Mouse (Mus musculus) intestine, embryonic 16.5 days (tissue): ENCODE measurements around the gene Zfp207. TPM values are rescaled to one million over a fixed set of nuclear protein-coding genes. Genes with fewer than 3 reads are reported as not detected.
"Not testable (repeated sequence)": the region's sequence is repeated elsewhere in the genome, so short reads cannot be mapped to it uniquely, and the experiment has no call there.

Experiments used
- ATAC-seq: fragments of 200-750 bp; cut with Nextera tagmentation; 2 replicates; pipeline ENCODE4 v1.8.0; 2017; ENCODE audit warnings: moderate TSS enrichment, moderate library complexity
- H3K27ac ChIP-seq: fragments of 300-500 bp; sonication (generic); 2 replicates; pipeline ENCODE4 v1.5.1; 2014; ENCODE audit warnings: mild to moderate bottlenecking, low read length
- H3K27me3 ChIP-seq: fragments of 300-500 bp; sonication (generic); replicated peaks from 2 replicates; pipeline ENCODE4 v1.6.1; 2014; ENCODE audit warnings: low read length, control low read depth, mixed read lengths; ENCODE audit not compliant: control insufficient read depth, insufficient read depth
- H3K36me3 ChIP-seq: fragments of 300-500 bp; sonication (generic); 2 replicates; pipeline ENCODE4 v1.6.1; 2014; ENCODE audit warnings: low read length, control low read depth; ENCODE audit not compliant: control insufficient read depth, insufficient read depth
- H3K4me1 ChIP-seq: fragments of 300-500 bp; sonication (generic); 2 replicates; pipeline ENCODE4 v1.6.1; 2014; ENCODE audit warnings: low read length, control low read depth, mixed read lengths; ENCODE audit not compliant: control insufficient read depth, insufficient read depth
- H3K4me2 ChIP-seq: fragments of 300-500 bp; sonication (generic); 2 replicates; pipeline ENCODE4 v1.6.1; 2014; ENCODE audit warnings: low read depth, low read length, control low read depth
- H3K4me3 ChIP-seq: fragments of 300-500 bp; sonication (generic); 2 replicates; pipeline ENCODE4 v1.5.1; 2014; ENCODE audit warnings: mild to moderate bottlenecking, low read length
- H3K9ac ChIP-seq: fragments of 300-500 bp; sonication (generic); 2 replicates; pipeline ENCODE4 v1.6.1; 2014; ENCODE audit warnings: low read depth, low read length
- H3K9me3 ChIP-seq: fragments of 300-500 bp; sonication (generic); 2 replicates; pipeline ENCODE4 v1.6.1; 2016; ENCODE audit warnings: low read length, control low read depth; ENCODE audit not compliant: control insufficient read depth
- WGBS: fragments of 180-500 bp; shearing (Covaris S2); extraction: QIAGEN DNeasy Blood & Tissue Kit; methylation state at CpG from one replicate; pipeline ENCODE4 v1.1.7; 2014; 5-methylcytosine and 5-hydroxymethylcytosine counted together
- polyA plus RNA-seq: library from polyadenylated mRNA; unstranded; fragments of >200 nt; fragmentation: Nextera tagmentation; extraction: Ambion mirVana; gene quantifications from 2 replicates; pipeline ENCODE4 v1.2.1, GENCODE M21; 2015

Zfp207 gene
- polyA plus RNA-seq, 1 experiment from 2014 or later = 172 TPM

GRCm38 (mm10) chr11:80395930-80396329 is 12.9 kb downstream of the Zfp207 start:
- Histone ChIP-seq H3K27ac (no peak overlapping the region), H3K9me3 (no peaks in the 10 kb centered on the region), H3K4me2 (no peak overlapping the region), H3K9ac (no peak overlapping the region), H3K27me3 (no peaks in the 10 kb centered on the region), H3K4me3 (no peak overlapping the region), H3K4me1 (no peaks in the 10 kb centered on the region), H3K36me3 (peaks cover 11% of the 10 kb centered on the region)
- no peak for ATAC-seq
- 86% methylated on average over 3 of the region's 3 CpGs for WGBS

GRCm38 (mm10) chr11:80396617-80397016 is 13.5 kb downstream of the Zfp207 start:
- Histone ChIP-seq H3K9ac (no peak overlapping the region), H3K9me3 (no peaks in the 10 kb centered on the region), H3K4me2 (no peak overlapping the region), H3K4me1 (no peaks in the 10 kb centered on the region), H3K27ac (no peak overlapping the region), H3K36me3 (peaks cover 7% of the 10 kb centered on the region), H3K27me3 (no peaks in the 10 kb centered on the region), H3K4me3 (no peak overlapping the region)
- ATAC-seq = no peak
- WGBS = 88% methylated on average over 4 of the region's 4 CpGs

- 97% methylated on average over 6 of the region's 6 CpGs for WGBS
- H3K4me2 ChIP-seq, H3K9ac ChIP-seq, H3K4me1 ChIP-seq, H3K36me3 ChIP-seq, H3K4me3 ChIP-seq, H3K27ac ChIP-seq, H3K9me3 ChIP-seq, H3K27me3 ChIP-seq: not testable (repeated sequence)
- ATAC-seq = 0 out of 2 replicates have a peak, but pooled peaks have one; percentile 19
Measured at GRCm38 (mm10) chr11:80407878-80408277, 24.8 kb downstream of the Zfp207 start.

- Histone ChIP-seq H3K4me3 (no peak overlapping the region), H3K27ac (no peak overlapping the region), H3K9ac (no peak overlapping the region), H3K27me3 (no peaks in the 10 kb centered on the region), H3K4me2 (no peak overlapping the region), H3K4me1 (no peaks in the 10 kb centered on the region), H3K36me3 (peaks cover 3% of the 10 kb centered on the region; the same call in 1 of the 2 replicates), H3K9me3 (no peaks in the 10 kb centered on the region)
- WGBS = 91% methylated on average over 2 of the region's 2 CpGs
- no peak for ATAC-seq
Measured at GRCm38 (mm10) chr11:80410377-80410776, 27.3 kb downstream of the Zfp207 start.

GRCm38 (mm10) chr11:80417085-80417484 is 34.0 kb downstream of the Zfp207 start:
- H3K4me2 ChIP-seq = no peak overlapping the region
- no peak for ATAC-seq
- H3K9me3 ChIP-seq = no peaks in the 10 kb centered on the region
- no peak overlapping the region for H3K9ac ChIP-seq
- 88% methylated on average over 5 of the region's 5 CpGs for WGBS
- H3K4me3 ChIP-seq = no peak overlapping the region
- H3K27ac ChIP-seq = no peak overlapping the region
- peaks cover 4% of the 10 kb centered on the region; the same call in 1 of the 2 replicates for H3K36me3 ChIP-seq
- H3K4me1 ChIP-seq = no peaks in the 10 kb centered on the region
- H3K27me3 ChIP-seq = no peaks in the 10 kb centered on the region

GRCm38 (mm10) chr11:80419743-80420142 is 36.7 kb downstream of the Zfp207 start:
- 86% methylated on average over 1 of the region's 1 CpGs for WGBS
- H3K27ac ChIP-seq = no peak overlapping the region
- no peak overlapping the region for H3K9ac ChIP-seq
- no peak overlapping the region for H3K4me2 ChIP-seq
- H3K4me3 ChIP-seq = no peak overlapping the region
- H3K4me1 ChIP-seq = no peaks in the 10 kb centered on the region
- ATAC-seq = no peak
- no peaks in the 10 kb centered on the region for H3K27me3 ChIP-seq
- peaks cover 4% of the 10 kb centered on the region; the same call in 1 of the 2 replicates for H3K36me3 ChIP-seq
- H3K9me3 ChIP-seq = no peaks in the 10 kb centered on the region

- peak; percentile 36; the same call in 1 of the 2 replicates for ATAC-seq
- H3K27me3 ChIP-seq = no peaks in the 10 kb centered on the region
- no peak overlapping the region for H3K4me2 ChIP-seq
- H3K4me1 ChIP-seq = no peaks in the 10 kb centered on the region
- no peaks in the 10 kb centered on the region for H3K9me3 ChIP-seq
- no peak overlapping the region for H3K27ac ChIP-seq
- no peak overlapping the region for H3K4me3 ChIP-seq
- H3K36me3 ChIP-seq = peaks cover under 1% of the 10 kb centered on the region; the same call in 1 of the 2 replicates
- H3K9ac ChIP-seq = no peak overlapping the region
- 57% methylated on average over 2 of the region's 2 CpGs for WGBS
Measured at GRCm38 (mm10) chr11:80420202-80420984, 37.3 kb downstream of the Zfp207 start.

GRCm38 (mm10) chr11:80421421-80422047 is 38.5 kb downstream of the Zfp207 start:
- ATAC-seq = no peak
- WGBS = 84% methylated on average over 7 of the region's 7 CpGs

GRCm38 (mm10) chr11:80424691-80425090 is 41.6 kb downstream of the Zfp207 start:
- no peak overlapping the region for H3K4me2 ChIP-seq
- H3K27ac ChIP-seq = no peak overlapping the region
- 94% methylated on average over 2 of the region's 2 CpGs for WGBS
- no peak overlapping the region for H3K9ac ChIP-seq
- H3K36me3 ChIP-seq = no peaks in the 10 kb centered on the region
- no peak for ATAC-seq
- H3K9me3 ChIP-seq = no peaks in the 10 kb centered on the region
- no peaks in the 10 kb centered on the region for H3K27me3 ChIP-seq
- no peak overlapping the region for H3K4me3 ChIP-seq
- peaks cover 6% of the 10 kb centered on the region for H3K4me1 ChIP-seq

More at GRCm38 (mm10) chr11:80421421-80422047, 38.5 kb downstream of the Zfp207 start:
- Histone ChIP-seq H3K9me3 (no peaks in the 10 kb centered on the region), H3K4me2 (no peak overlapping the region), H3K4me1 (no peaks in the 10 kb centered on the region), H3K9ac (no peak overlapping the region), H3K27ac (no peak overlapping the region), H3K27me3 (no peaks in the 10 kb centered on the region), H3K36me3 (no peaks in the 10 kb centered on the region), H3K4me3 (no peak overlapping the region)
